Mouse (Mus musculus): ENCODE data around the gene Tmem217. TPM values are rescaled to one million over a fixed set of nuclear protein-coding genes. Genes with fewer than 3 reads are reported as not detected.
A peak's percentile ranks its signal among the peaks of the same experiment; 100 is the strongest.

The Tmem217 gene
- total and polyA plus RNA-seq, 3 experiments: 0.26 to 0.76 TPM; not detected in 1

DNA sequence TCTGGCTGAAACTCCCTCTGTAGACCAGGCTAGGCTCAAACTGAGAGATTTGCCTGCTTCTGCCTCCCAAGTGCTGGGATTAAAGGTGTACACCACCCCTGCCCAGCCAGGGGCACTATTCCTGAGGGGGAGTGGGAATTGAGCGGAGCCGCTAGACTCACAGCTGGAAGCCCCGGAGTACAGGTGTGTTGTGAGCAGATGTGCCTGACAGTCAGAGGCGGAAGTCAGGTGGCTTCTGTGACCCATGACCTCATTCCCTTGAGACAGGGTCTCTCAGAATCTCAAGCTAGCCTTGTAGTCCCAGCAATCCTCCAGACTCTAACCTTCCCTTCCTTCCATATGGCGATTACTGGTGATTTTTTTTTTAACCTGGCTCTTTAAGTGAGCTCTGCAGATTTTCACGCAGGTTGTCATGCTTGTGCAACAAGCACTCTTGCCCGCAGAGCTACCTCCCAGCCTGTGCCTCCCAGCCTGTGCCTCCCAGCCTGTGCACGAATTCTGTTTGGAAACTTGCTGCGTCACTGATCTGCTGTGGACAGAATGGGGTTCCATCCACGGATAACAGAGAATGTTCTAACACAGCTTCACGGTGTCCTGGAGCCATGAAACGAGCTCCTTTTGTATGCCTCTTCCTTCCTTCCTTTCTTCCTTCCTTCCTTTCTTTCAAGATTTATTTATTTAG, 43.1 kb downstream of the Tmem217 start:
- in situ Hi-C loops (cut with MboI; ENCODE audit: low pct_ligation_motif_present, low pct_unique_long_range_greater_than_20kb, low sequenced_read_pairs) (no loop called here), dilution Hi-C loops (cut with MboI; ENCODE audit: extremely low pct_ligation_motif_present, extremely low pct_unique_long_range_greater_than_20kb, low sequenced_read_pairs) (no loop called here)
- TF ChIP-seq ETS1 (conservative IDR thresholded peaks at IDR 0.05; ENCODE audit: low read depth, low read length): 0 out of 2 replicates have a peak, but pooled peaks have one; percentile 13
- peak; percentile 47; the same call in 1 of the 2 replicates for TF ChIP-seq TCF12 (IDR thresholded peaks at IDR 0.05; ENCODE audit: low read depth, low read length)
- no peak for TF ChIP-seq TBP (conservative IDR thresholded peaks at IDR 0.05; ENCODE audit: low read depth, low read length)
- no peak for TF ChIP-seq RCOR1 (conservative IDR thresholded peaks at IDR 0.05; ENCODE audit: low read depth, low read length)
- no peak for TF ChIP-seq SIN3A (IDR thresholded peaks at IDR 0.05; ENCODE audit: low read length)
- TF ChIP-seq CHD1 (IDR thresholded peaks at IDR 0.05; ENCODE audit: low read depth, low read length): no peak
- DNase-seq (ENCODE audit: extremely low read depth): peak; percentile 27
- H3K9me3 ChIP-seq (replicated peaks; ENCODE audit: low read length): peaks cover 5% of the 10 kb centered on the region
- H3K36me3 ChIP-seq (replicated peaks in 1 of 2; ENCODE audit: control insufficient read depth in 1 of 2, insufficient read depth in 1 of 2, low read length in 1 of 2): no peaks in the 10 kb centered on the region
- H3K27ac ChIP-seq (ENCODE audit: insufficient read depth, low read depth): no peak overlapping the region
- no peak overlapping the region for H3K9ac ChIP-seq (ENCODE audit: insufficient read depth, low read depth)
- H3K79me2 ChIP-seq (replicated peaks; ENCODE audit: control insufficient read depth, extremely low read depth, insufficient read depth, poor library complexity, severe bottlenecking): no peaks in the 10 kb centered on the region
- H3K4me3 ChIP-seq (replicated peaks in 1 of 3; ENCODE audit: low read depth in 2 of 3, low read length in 2 of 3, poor library complexity in 1 of 3): no peak overlapping the region
- no peaks in the 10 kb centered on the region for H3K27me3 ChIP-seq (replicated peaks)
- peaks cover 14 to 45% of the 10 kb centered on the region in 2 experiments for H3K4me1 ChIP-seq (ENCODE audit: control insufficient read depth in 1 of 2, insufficient read depth in 2 of 2)
- no peak overlapping the region for H3K4me2 ChIP-seq (ENCODE audit: insufficient read depth, low read depth, poor library complexity, severe bottlenecking)

DNA sequence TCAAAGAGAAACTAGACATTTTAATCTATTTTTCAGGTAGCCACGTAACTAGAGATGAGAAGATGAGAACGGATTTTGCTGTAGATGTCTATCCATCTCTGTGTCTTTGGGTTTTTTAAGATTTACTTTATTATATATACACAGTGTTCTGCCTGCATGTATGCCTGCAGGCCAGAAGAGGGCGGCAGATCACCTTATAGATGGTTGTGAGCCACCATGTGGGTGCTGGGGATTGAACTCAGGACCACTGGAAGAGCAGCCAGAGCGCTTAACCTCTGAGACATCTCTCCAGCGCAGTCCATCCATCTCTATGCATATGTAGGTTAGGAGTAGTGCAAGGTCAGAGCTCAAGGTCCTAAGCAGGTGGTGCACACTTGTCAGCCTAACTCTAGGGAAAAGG, 48.5 kb downstream of the Tmem217 start:
- Histone ChIP-seq H3K4me1 (ENCODE audit: control insufficient read depth in 1 of 2, insufficient read depth in 2 of 2) (peaks cover 11 to 17% of the 10 kb centered on the region in 2 experiments), H3K27ac (ENCODE audit: insufficient read depth, low read depth) (no peak overlapping the region), H3K4me3 (replicated peaks in 1 of 3; ENCODE audit: low read depth in 2 of 3, low read length in 2 of 3, poor library complexity in 1 of 3) (no peak overlapping the region)

GRCm38 (mm10) chr17:29502669-29503665, 49.2 kb downstream of the Tmem217 start:
- in situ Hi-C loops (cut with MboI; ENCODE audit: low pct_ligation_motif_present, low pct_unique_long_range_greater_than_20kb, low sequenced_read_pairs): no loop called here
- Histone ChIP-seq H3K79me2 (replicated peaks; ENCODE audit: control insufficient read depth, extremely low read depth, insufficient read depth, poor library complexity, severe bottlenecking) (no peaks in the 10 kb centered on the region), H3K27me3 (replicated peaks) (no peaks in the 10 kb centered on the region), H3K4me2 (ENCODE audit: insufficient read depth, low read depth, poor library complexity, severe bottlenecking) (no peak overlapping the region), H3K27ac (ENCODE audit: insufficient read depth, low read depth) (no peak overlapping the region), H3K9me3 (replicated peaks; ENCODE audit: low read length) (peaks cover 9% of the 10 kb centered on the region), H3K4me3 (replicated peaks in 1 of 3; ENCODE audit: low read depth in 2 of 3, low read length in 2 of 3, poor library complexity in 1 of 3) (no peak overlapping the region), H3K36me3 (replicated peaks in 1 of 2; ENCODE audit: control insufficient read depth in 1 of 2, insufficient read depth in 1 of 2, low read length in 1 of 2) (no peaks in the 10 kb centered on the region), H3K9ac (ENCODE audit: insufficient read depth, low read depth) (no peak overlapping the region), H3K4me1 (ENCODE audit: control insufficient read depth in 1 of 2, insufficient read depth in 2 of 2) (peaks cover 13 to 24% of the 10 kb centered on the region in 2 experiments)
- no peak for DNase-seq (ENCODE audit: extremely low read depth)
- dilution Hi-C loops (cut with MboI; ENCODE audit: extremely low pct_ligation_motif_present, extremely low pct_unique_long_range_greater_than_20kb, low sequenced_read_pairs): no loop called here
- TF ChIP-seq E2F4 (IDR thresholded peaks at IDR 0.05; ENCODE audit: insufficient replicate concordance, low read depth, low read length): no peak
- no peak for TF ChIP-seq KAT2A (IDR thresholded peaks at IDR 0.05; ENCODE audit: insufficient replicate concordance, low read length)
- no peak for TF ChIP-seq UBTF (IDR thresholded peaks at IDR 0.05; ENCODE audit: low read depth, low read length)
- no peak for TF ChIP-seq ZNF384 (IDR thresholded peaks at IDR 0.05; ENCODE audit: low read depth, low read length)
- TF ChIP-seq MAFK (IDR thresholded peaks at IDR 0.05; ENCODE audit: insufficient replicate concordance, low read length): no peak
- no peak for TF ChIP-seq PAX5 (IDR thresholded peaks at IDR 0.05; ENCODE audit: low read length)
- TF ChIP-seq MAZ (IDR thresholded peaks at IDR 0.05; ENCODE audit: low read depth, low read length): no peak
- TF ChIP-seq SIN3A (IDR thresholded peaks at IDR 0.05; ENCODE audit: low read length): no peak
- TF ChIP-seq IRF4 (IDR thresholded peaks at IDR 0.05; ENCODE audit: low read depth, low read length): no peak
- TF ChIP-seq POLR2AphosphoS2 (IDR thresholded peaks at IDR 0.05; ENCODE audit: low read depth, low read length): no peak
- no peak for TF ChIP-seq CTCF (conservative IDR thresholded peaks at IDR 0.05 in 1 of 2, IDR thresholded peaks at IDR 0.05 in 1 of 2; ENCODE audit: low read depth in 2 of 2, low read length in 2 of 2)
- TF ChIP-seq ETS1 (conservative IDR thresholded peaks at IDR 0.05; ENCODE audit: low read depth, low read length): no peak
- no peak for TF ChIP-seq MXI1 (IDR thresholded peaks at IDR 0.05; ENCODE audit: low read depth, low read length)
- no peak for TF ChIP-seq GABPA (IDR thresholded peaks at IDR 0.05; ENCODE audit: insufficient replicate concordance, low read depth, low read length)
- TF ChIP-seq SMC3 (IDR thresholded peaks at IDR 0.05; ENCODE audit: low read depth, low read length): no peak
- no peak for TF ChIP-seq MYC (IDR thresholded peaks at IDR 0.05; ENCODE audit: low read depth, low read length)
- TF ChIP-seq CHD1 (IDR thresholded peaks at IDR 0.05; ENCODE audit: low read depth, low read length): no peak

More for the DNA sequence above, 48.5 kb downstream of the Tmem217 start:
- in situ Hi-C loops (cut with MboI; ENCODE audit: low pct_ligation_motif_present, low pct_unique_long_range_greater_than_20kb, low sequenced_read_pairs) (no loop called here), dilution Hi-C loops (cut with MboI; ENCODE audit: extremely low pct_ligation_motif_present, extremely low pct_unique_long_range_greater_than_20kb, low sequenced_read_pairs) (no loop called here)
- no peak overlapping the region for H3K9ac ChIP-seq (ENCODE audit: insufficient read depth, low read depth)
- no peaks in the 10 kb centered on the region for H3K79me2 ChIP-seq (replicated peaks; ENCODE audit: control insufficient read depth, extremely low read depth, insufficient read depth, poor library complexity, severe bottlenecking)
- no peaks in the 10 kb centered on the region for H3K36me3 ChIP-seq (replicated peaks in 1 of 2; ENCODE audit: control insufficient read depth in 1 of 2, insufficient read depth in 1 of 2, low read length in 1 of 2)
- no peak for DNase-seq (ENCODE audit: extremely low read depth)
- peaks cover 9% of the 10 kb centered on the region for H3K9me3 ChIP-seq (replicated peaks; ENCODE audit: low read length)
- H3K27me3 ChIP-seq (replicated peaks): no peaks in the 10 kb centered on the region
- no peak overlapping the region for H3K4me2 ChIP-seq (ENCODE audit: insufficient read depth, low read depth, poor library complexity, severe bottlenecking)
- TF ChIP-seq CTCF (conservative IDR thresholded peaks at IDR 0.05 in 1 of 2, IDR thresholded peaks at IDR 0.05 in 1 of 2; ENCODE audit: low read depth in 2 of 2, low read length in 2 of 2): peak in 1 of 2 experiments; percentile 17; a peak in 1 of 4 replicates
- no peak for TF ChIP-seq ZMIZ1 (IDR thresholded peaks at IDR 0.05; ENCODE audit: low read depth, low read length)
- TF ChIP-seq JUN (IDR thresholded peaks at IDR 0.05; ENCODE audit: insufficient read depth, low read depth, low read length): no peak

All from CH12.LX (cell line).